Mouse (Mus musculus): ENCODE measurements around the gene Lrp1. TPM values are rescaled to one million over a fixed set of nuclear protein-coding genes. Genes with fewer than 3 reads are reported as not detected.

Gene Lrp1
- total and polyA plus RNA-seq, 3 experiments = 0.39 to 0.42 TPM; not detected in 1

DNA sequence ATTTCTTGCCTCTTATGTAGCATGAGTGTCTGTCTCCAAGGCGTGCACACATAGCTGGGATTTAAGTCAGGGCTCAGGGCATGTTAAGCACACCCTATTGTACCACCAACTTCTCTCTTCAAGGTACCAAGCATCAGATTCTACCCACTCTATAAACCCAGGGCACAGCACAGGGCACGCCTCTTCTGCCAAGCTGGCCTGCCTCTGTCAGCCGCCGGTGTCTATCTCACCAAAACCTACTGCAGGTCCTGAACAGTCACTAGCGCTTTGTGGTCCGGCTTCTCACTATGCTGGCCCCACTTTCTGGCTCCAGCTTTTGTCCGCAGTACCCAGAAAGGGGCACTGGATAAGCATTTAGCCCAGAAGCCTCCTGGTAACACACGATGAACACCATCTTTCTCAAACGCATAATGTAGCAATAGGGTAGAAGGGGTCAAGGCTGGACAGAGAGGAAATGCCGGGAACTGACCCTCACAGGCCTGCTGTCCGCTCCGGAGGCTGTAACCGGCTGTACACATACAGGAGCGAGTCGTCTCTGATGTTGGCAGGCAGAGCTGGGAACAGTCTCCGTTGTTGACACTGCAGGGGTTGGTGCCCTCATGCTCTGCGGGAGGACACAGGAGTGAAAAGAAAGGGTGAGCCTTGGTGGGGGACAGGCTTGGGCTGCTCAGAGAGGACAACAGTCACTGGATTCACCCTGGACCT lies 49.9 kb downstream of the Lrp1 start:
- H3K4me1 ChIP-seq (ENCODE audit: control insufficient read depth in 1 of 2, insufficient read depth in 2 of 2, low read length in 2 of 2) = peaks cover 0 to 8% of the 10 kb centered on the region in 2 experiments; a peak in 2 of 4 replicates
- H3K4me3 ChIP-seq (ENCODE audit: control insufficient read depth in 1 of 2, insufficient read depth in 1 of 2, low read depth in 2 of 2, low read length in 2 of 2) = no peak overlapping the region
- no peak overlapping the region for H3K9ac ChIP-seq (ENCODE audit: control insufficient read depth, low read depth, low read length, poor library complexity, severe bottlenecking)
- H3K79me2 ChIP-seq (ENCODE audit: control insufficient read depth, insufficient read depth, low read length, poor library complexity) = no peaks in the 10 kb centered on the region
- TF ChIP-seq TBP (IDR thresholded peaks at IDR 0.05; ENCODE audit: low read depth, low read length) = peak; percentile 79
- no peak for TF ChIP-seq MAFK (IDR thresholded peaks at IDR 0.05; ENCODE audit: borderline replicate concordance, low read depth, low read length)
- no peak overlapping the region for H3K27ac ChIP-seq (ENCODE audit: control insufficient read depth, low read depth, low read length)
- DNase-seq (ENCODE audit: low read depth, low spot score) = peak; percentile 19
- peaks cover 0 to 5% of the 10 kb centered on the region in 2 experiments; a peak in 1 of 4 replicates for H3K36me3 ChIP-seq (ENCODE audit: control insufficient read depth in 1 of 2, insufficient read depth in 2 of 2, low read length in 2 of 2)
- 0 out of 4 replicates have a peak, but pooled peaks cover 0 to 2% of the 10 kb centered on the region in 2 experiments for H3K27me3 ChIP-seq (ENCODE audit: control insufficient read depth in 1 of 2, insufficient read depth in 2 of 2, low read length in 2 of 2)
- no peaks in the 10 kb centered on the region for H3K9me3 ChIP-seq (replicated peaks; ENCODE audit: insufficient read depth, low read length)

DNA sequence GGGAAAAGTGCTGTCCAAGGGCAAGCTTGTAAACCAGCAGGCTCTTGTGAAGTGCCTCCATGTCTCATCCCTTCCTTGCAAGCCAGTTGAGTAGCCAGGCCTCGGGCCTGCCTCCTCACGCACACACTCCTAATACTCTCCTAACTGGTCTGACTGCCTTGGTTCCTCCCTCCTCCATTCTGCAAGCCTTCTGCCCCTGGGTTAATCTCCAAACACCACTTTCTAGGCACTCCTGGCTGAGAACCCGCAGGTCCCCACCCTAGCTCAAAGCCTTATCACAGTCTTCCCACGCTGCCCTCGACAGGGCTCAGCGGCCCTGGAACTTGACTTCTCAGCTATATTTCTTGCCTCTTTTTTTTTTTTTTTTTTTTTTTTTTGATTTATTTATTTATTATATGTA lies 50.6 kb downstream of the Lrp1 start:
- peak; percentile 82 for DNase-seq (ENCODE audit: low read depth, low spot score)
- Histone ChIP-seq H3K27me3 (ENCODE audit: control insufficient read depth in 1 of 2, insufficient read depth in 2 of 2, low read length in 2 of 2) (peaks cover 0 to 2% of the 10 kb centered on the region in 2 experiments; a peak in 1 of 4 replicates), H3K9ac (ENCODE audit: control insufficient read depth, low read depth, low read length, poor library complexity, severe bottlenecking) (0 out of 2 replicates have a peak overlapping the region, but pooled peaks have one; percentile 5), H3K36me3 (ENCODE audit: control insufficient read depth in 1 of 2, insufficient read depth in 2 of 2, low read length in 2 of 2) (peaks cover 0 to 5% of the 10 kb centered on the region in 2 experiments; a peak in 1 of 4 replicates), H3K9me3 (replicated peaks; ENCODE audit: insufficient read depth, low read length) (no peaks in the 10 kb centered on the region), H3K4me3 (ENCODE audit: control insufficient read depth in 1 of 2, insufficient read depth in 1 of 2, low read depth in 2 of 2, low read length in 2 of 2) (no peak overlapping the region), H3K27ac (ENCODE audit: control insufficient read depth, low read depth, low read length) (peak overlapping the region; percentile 32; the same call in 1 of the 2 replicates), H3K79me2 (ENCODE audit: control insufficient read depth, insufficient read depth, low read length, poor library complexity) (no peaks in the 10 kb centered on the region), H3K4me1 (ENCODE audit: control insufficient read depth in 1 of 2, insufficient read depth in 2 of 2, low read length in 2 of 2) (peaks cover 0 to 8% of the 10 kb centered on the region in 2 experiments; a peak in 2 of 4 replicates)
- TF ChIP-seq POLR2AphosphoS5 (IDR thresholded peaks at IDR 0.05; ENCODE audit: borderline replicate concordance, low read depth, low read length) = no peak
- TF ChIP-seq ZNF384 (IDR thresholded peaks at IDR 0.05; ENCODE audit: low read depth, low read length) = peak; percentile 79
- peak; percentile 37; the same call in 1 of the 2 replicates for TF ChIP-seq GATA1 (IDR thresholded peaks at IDR 0.05; ENCODE audit: low read depth, low read length)
- no peak for TF ChIP-seq JUND (IDR thresholded peaks at IDR 0.05; ENCODE audit: low read depth, low read length)
- TF ChIP-seq EP300 (IDR thresholded peaks at IDR 0.05; ENCODE audit: low read depth in 1 of 2, low read length in 2 of 2) = peak; percentile 36 to 55; a peak in 2 of 4 replicates
- TF ChIP-seq MAX (IDR thresholded peaks at IDR 0.05; ENCODE audit: low read length) = peak; percentile 18; the same call in 1 of the 2 replicates
- TF ChIP-seq POLR2AphosphoS2 (IDR thresholded peaks at IDR 0.05; ENCODE audit: low read length) = no peak

DNA sequence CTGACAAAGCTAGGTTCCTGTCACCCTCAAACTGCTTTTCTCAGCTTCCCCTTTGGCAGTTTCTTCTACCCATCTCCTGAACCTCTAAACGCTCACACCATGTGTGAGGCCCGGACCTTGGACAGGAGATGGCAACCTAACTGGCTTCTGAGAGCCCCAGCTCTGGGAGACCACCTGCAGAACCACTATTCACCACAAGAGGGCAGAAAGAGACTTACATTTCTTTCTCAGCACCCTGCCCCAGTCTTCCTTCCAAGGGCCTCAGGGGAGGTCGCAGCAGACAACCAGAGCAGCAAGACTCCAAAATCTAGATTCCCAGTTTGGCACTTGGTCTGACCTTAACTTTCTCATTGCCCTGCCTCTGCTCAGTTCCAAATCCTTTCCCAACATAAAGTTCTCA lies 51.5 kb downstream of the Lrp1 start:
- Histone ChIP-seq H3K27ac (ENCODE audit: control insufficient read depth, low read depth, low read length) (no peak overlapping the region), H3K9ac (ENCODE audit: control insufficient read depth, low read depth, low read length, poor library complexity, severe bottlenecking) (no peak overlapping the region), H3K27me3 (ENCODE audit: control insufficient read depth in 1 of 2, insufficient read depth in 2 of 2, low read length in 2 of 2) (peaks cover 0 to 2% of the 10 kb centered on the region in 2 experiments; a peak in 1 of 4 replicates), H3K4me1 (ENCODE audit: control insufficient read depth in 1 of 2, insufficient read depth in 2 of 2, low read length in 2 of 2) (peaks cover 0 to 8% of the 10 kb centered on the region in 2 experiments; a peak in 2 of 4 replicates), H3K4me3 (ENCODE audit: control insufficient read depth in 1 of 2, insufficient read depth in 1 of 2, low read depth in 2 of 2, low read length in 2 of 2) (no peak overlapping the region), H3K9me3 (replicated peaks; ENCODE audit: insufficient read depth, low read length) (no peaks in the 10 kb centered on the region), H3K36me3 (ENCODE audit: control insufficient read depth in 1 of 2, insufficient read depth in 2 of 2, low read length in 2 of 2) (peaks cover 0 to 5% of the 10 kb centered on the region in 2 experiments; a peak in 1 of 4 replicates), H3K79me2 (ENCODE audit: control insufficient read depth, insufficient read depth, low read length, poor library complexity) (no peaks in the 10 kb centered on the region)
- peak; percentile 84 for DNase-seq (ENCODE audit: low read depth, low spot score)
- TF ChIP-seq USF2 (IDR thresholded peaks at IDR 0.05; ENCODE audit: borderline replicate concordance in 1 of 2, insufficient read depth in 1 of 2, low read depth in 1 of 2, low read length in 2 of 2) (no peak), MYC (IDR thresholded peaks at IDR 0.05; ENCODE audit: low read depth, low read length) (no peak), UBTF (IDR thresholded peaks at IDR 0.05; ENCODE audit: borderline replicate concordance, insufficient read depth, low read depth, low read length) (no peak), ZC3H11A (IDR thresholded peaks at IDR 0.05; ENCODE audit: low read depth, low read length) (peak; percentile 76), NRF1 (IDR thresholded peaks at IDR 0.05; ENCODE audit: insufficient read depth, low read depth, low read length, poor library complexity, severe bottlenecking) (no peak), MAFK (IDR thresholded peaks at IDR 0.05; ENCODE audit: borderline replicate concordance, low read depth, low read length) (no peak), SMC3 (IDR thresholded peaks at IDR 0.05; ENCODE audit: low read depth, low read length) (peak; percentile 88), RAD21 (IDR thresholded peaks at IDR 0.05; ENCODE audit: low read depth, low read length) (peak; percentile 94), SIN3A (IDR thresholded peaks at IDR 0.05; ENCODE audit: low read length) (no peak), GABPA (IDR thresholded peaks at IDR 0.05; ENCODE audit: low read depth, low read length) (no peak), BHLHE40 (IDR thresholded peaks at IDR 0.05; ENCODE audit: borderline replicate concordance, low read depth, low read length) (no peak), GATA1 (IDR thresholded peaks at IDR 0.05; ENCODE audit: low read depth, low read length) (no peak), RCOR1 (IDR thresholded peaks at IDR 0.05; ENCODE audit: low read depth, low read length) (no peak), EP300 (IDR thresholded peaks at IDR 0.05; ENCODE audit: low read depth in 1 of 2, low read length in 2 of 2) (no peak), POLR2AphosphoS5 (IDR thresholded peaks at IDR 0.05; ENCODE audit: borderline replicate concordance, low read depth, low read length) (no peak), MYB (IDR thresholded peaks at IDR 0.05; ENCODE audit: low read depth, low read length) (no peak), MAX (IDR thresholded peaks at IDR 0.05; ENCODE audit: low read length) (no peak), JUND (IDR thresholded peaks at IDR 0.05; ENCODE audit: low read depth, low read length) (no peak), CTCF (IDR thresholded peaks at IDR 0.05 in 2 of 3, conservative IDR thresholded peaks at IDR 0.05 in 1 of 3; ENCODE audit: control insufficient read depth in 1 of 3, insufficient read depth in 1 of 3, low read depth in 2 of 3, low read length in 3 of 3, poor library complexity in 1 of 3, severe bottlenecking in 1 of 3) (peak; percentile 80 to 96 (median 81))

All from MEL (cell line).